Mouse (Mus musculus) neural tube, embryonic 12.5 days (tissue): Measurements from ENCODE around the gene Rnf181. TPM values are rescaled to one million over a fixed set of nuclear protein-coding genes. Genes with fewer than 3 reads are reported as not detected.

ENCODE experiments used
- ATAC-seq: fragments of 200-750 bp; cut with Nextera tagmentation; 2 replicates; pipeline ENCODE4 v1.8.0; 2017; ENCODE audit warnings: low read depth, mild to moderate bottlenecking, moderate TSS enrichment, moderate library complexity; ENCODE audit not compliant: low FRiP score
- H3K27ac ChIP-seq: fragments of 300-500 bp; sonication (generic); 2 replicates; pipeline ENCODE4 v1.5.1; 2016
- H3K27me3 ChIP-seq: fragments of 300-500 bp; sonication (generic); replicated peaks from 2 replicates; pipeline ENCODE4 v1.6.1; 2016; ENCODE audit warnings: mild to moderate bottlenecking
- H3K36me3 ChIP-seq: fragments of 300-500 bp; sonication (generic); 2 replicates; pipeline ENCODE4 v1.6.1; 2016; ENCODE audit warnings: mild to moderate bottlenecking
- H3K4me1 ChIP-seq: fragments of 300-500 bp; sonication (generic); 2 replicates; pipeline ENCODE4 v1.6.1; 2016
- H3K4me2 ChIP-seq: fragments of 300-500 bp; sonication (generic); replicated peaks from 2 replicates; pipeline ENCODE4 v1.6.1; 2016; ENCODE audit warnings: mild to moderate bottlenecking
- H3K4me3 ChIP-seq: fragments of 300-500 bp; sonication (generic); 2 replicates; pipeline ENCODE4 v1.5.1; 2016
- H3K9ac ChIP-seq: fragments of 300-500 bp; sonication (generic); 2 replicates; pipeline ENCODE4 v1.6.1; 2016; ENCODE audit warnings: mild to moderate bottlenecking
- H3K9me3 ChIP-seq: fragments of 300-500 bp; sonication (generic); 2 replicates; pipeline ENCODE4 v1.6.1; 2016; ENCODE audit warnings: mild to moderate bottlenecking
- WGBS: fragments of 180-500 bp; shearing (Covaris S2); methylation state at CpG from one replicate; pipeline ENCODE4 v1.1.7; 2016; 5-methylcytosine and 5-hydroxymethylcytosine counted together
- polyA plus RNA-seq: library from polyadenylated mRNA; unstranded; fragments of >200 nt; fragmentation: Nextera tagmentation; extraction: Ambion mirVana; gene quantifications from 2 replicates; pipeline ENCODE4 v1.2.1, GENCODE M21; 2016

The Rnf181 gene
- polyA plus RNA-seq, 1 experiment from 2014 or later, result 108 TPM

DNA sequence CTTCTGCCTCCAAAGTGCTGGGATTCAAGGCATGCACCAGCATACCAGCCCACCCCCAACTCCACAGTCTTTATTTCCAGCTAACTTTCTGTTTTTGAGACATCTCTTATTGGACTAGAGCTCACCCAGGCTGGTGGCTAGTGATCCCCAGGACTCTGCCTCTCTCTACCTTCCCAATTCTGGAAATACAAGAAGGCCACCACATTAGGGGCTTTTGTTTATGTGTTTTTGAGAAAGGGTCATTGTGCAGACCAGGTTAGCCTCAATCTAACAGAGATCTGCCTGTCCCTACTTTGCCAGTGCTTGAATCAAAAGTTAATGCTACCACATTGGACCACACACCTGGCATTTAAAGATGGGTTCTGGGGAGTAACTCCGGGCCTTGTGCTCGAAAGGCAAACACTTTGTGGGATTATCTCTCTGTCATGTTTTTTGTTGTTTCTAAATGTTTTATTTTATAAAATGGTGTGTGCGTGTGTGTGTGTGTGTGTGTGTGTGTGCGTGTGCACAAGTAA is 761 bp upstream of the Rnf181 start:
- Histone ChIP-seq H3K36me3 (no peaks in the 10 kb centered on the region), H3K4me1 (no peaks in the 10 kb centered on the region), H3K9me3 (no peaks in the 10 kb centered on the region), H3K27me3 (no peaks in the 10 kb centered on the region), H3K4me3 (no peak overlapping the region), H3K27ac (no peak overlapping the region), H3K9ac (no peak overlapping the region), H3K4me2 (no peak overlapping the region)
- ATAC-seq, result no peak
- WGBS, result 74% methylated on average over 4 of the region's 4 CpGs

DNA sequence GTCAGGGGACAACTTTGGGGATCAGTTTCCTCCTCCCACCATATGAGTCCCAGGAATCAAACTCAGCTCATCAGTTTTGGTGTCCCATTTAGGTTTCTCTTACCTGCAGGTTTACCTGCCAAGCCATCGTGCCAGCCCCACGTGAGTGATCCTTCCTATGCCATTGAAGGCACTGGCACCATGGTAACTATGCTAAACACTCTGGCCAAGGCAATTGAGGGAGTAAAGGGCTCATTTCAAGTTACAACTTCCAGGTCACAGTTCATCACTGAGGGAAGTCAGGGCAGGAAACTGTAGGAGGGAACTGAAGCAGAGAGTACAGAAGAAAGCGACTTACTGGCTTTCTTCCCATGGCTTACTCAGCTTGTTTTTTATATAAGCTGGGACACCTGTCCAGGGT is 452 bp downstream of the Rnf181 start:
- Histone ChIP-seq H3K27me3 (no peaks in the 10 kb centered on the region), H3K27ac (no peak overlapping the region), H3K4me2 (no peak overlapping the region), H3K36me3 (no peaks in the 10 kb centered on the region), H3K9me3 (no peaks in the 10 kb centered on the region), H3K9ac (no peak overlapping the region), H3K4me1 (peaks cover 5% of the 10 kb centered on the region), H3K4me3 (no peak overlapping the region)
- ATAC-seq, result no peak
- WGBS, result 66% methylated on average over 3 of the region's 3 CpGs

DNA sequence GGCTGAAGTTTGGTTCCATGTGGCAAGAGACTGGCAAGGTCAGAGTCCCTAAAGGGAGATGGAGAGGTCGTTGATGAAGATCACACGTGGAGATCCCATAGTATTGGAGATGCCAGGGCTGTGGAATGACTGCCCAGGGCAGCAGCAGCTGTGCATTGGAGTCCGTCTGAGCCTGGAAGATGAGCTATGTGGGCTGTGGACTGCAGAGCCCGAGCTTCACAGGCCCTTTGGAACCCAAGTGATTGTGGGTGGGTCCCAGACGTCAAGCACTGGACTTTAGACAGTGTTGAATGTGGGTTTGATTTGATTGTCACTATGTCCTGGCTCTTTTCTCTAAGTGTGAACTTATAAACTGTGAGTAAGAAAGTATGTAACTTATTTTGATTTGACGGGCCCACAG is 1.8 kb downstream of the Rnf181 start:
- no peak overlapping the region for H3K27ac ChIP-seq
- H3K4me2 ChIP-seq, result no peak overlapping the region
- H3K4me1 ChIP-seq, result peaks cover 13% of the 10 kb centered on the region
- H3K4me3 ChIP-seq, result no peak overlapping the region
- no peak for ATAC-seq
- H3K27me3 ChIP-seq, result no peaks in the 10 kb centered on the region
- H3K9ac ChIP-seq, result no peak overlapping the region
- 74% methylated on average over 6 of the region's 6 CpGs for whole genome bisulfite sequencing
- peaks cover 8% of the 10 kb centered on the region for H3K36me3 ChIP-seq
- no peaks in the 10 kb centered on the region for H3K9me3 ChIP-seq

DNA sequence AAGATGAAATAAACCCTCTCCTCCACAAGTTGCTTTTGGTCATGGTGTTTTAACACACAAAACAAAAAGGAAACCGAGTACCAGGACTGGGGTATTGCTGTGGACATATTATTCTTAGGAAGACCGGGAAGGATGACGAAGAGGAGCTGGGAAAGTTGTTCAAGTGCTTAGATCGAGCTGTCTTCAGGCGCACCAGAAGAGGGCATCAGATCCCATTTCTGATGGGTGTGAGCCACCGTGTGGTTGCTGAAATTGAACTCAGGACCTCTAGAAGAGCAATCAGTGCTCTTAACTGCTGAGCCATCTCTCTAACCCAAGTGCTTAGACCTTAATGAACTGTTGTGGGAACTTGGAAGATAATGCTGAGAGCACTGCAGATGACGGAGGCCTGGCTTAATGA is 2.7 kb downstream of the Rnf181 start:
- H3K27me3 ChIP-seq, result no peaks in the 10 kb centered on the region
- 48% methylated on average over 7 of the region's 7 CpGs for WGBS
- no peaks in the 10 kb centered on the region for H3K9me3 ChIP-seq
- no peak overlapping the region for H3K4me2 ChIP-seq
- H3K4me1 ChIP-seq, result peaks cover 13% of the 10 kb centered on the region
- ATAC-seq, result no peak
- H3K36me3 ChIP-seq, result peaks cover 17% of the 10 kb centered on the region
- no peak overlapping the region for H3K27ac ChIP-seq
- H3K9ac ChIP-seq, result no peak overlapping the region
- no peak overlapping the region for H3K4me3 ChIP-seq

DNA sequence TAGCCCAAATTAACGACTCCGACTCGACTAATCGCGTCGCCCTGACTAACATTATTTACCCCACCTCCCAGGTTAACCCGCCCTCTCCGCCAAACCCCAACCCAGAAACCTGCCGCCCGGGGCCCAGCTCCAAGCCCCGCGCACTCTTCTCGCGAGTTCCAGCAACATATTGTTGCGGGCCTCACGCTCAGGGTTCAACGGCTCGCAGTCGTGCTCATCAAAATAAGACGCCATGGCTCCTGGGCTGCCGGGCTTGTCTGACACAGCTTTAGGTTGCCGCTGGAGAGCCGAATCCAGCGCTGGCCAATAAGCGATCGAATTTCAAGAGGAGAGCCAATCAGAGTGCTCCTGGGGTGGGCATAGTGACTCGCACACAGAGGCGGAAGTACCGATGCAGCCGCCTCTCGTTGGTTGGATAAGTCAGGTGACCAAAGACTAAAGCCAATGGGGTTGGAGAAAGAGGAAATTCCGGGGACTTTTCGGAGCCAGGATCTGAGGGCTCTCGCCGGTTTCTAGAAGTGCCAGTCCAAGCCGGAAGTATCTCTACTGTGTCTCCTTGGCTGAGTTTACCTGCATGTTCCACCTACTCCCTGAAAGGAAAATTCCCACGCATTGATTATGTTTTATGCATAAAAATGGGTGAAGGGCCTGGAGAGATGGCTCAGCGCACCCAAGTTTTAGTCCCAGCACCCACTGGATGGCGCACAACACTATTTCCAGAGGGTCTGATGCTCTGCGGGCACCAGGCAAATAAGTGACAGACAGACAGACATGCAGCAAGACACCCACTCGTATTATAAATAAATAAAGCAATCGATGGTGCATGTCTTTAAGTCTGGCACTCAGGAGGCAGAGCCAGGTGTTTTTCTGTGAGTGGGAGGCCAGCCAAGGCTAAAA is 4.4 kb downstream of the Rnf181 start:
- H3K4me2 ChIP-seq, result peak overlapping the region; percentile 87
- peak; percentile 99 for ATAC-seq
- H3K9ac ChIP-seq, result peak overlapping the region; percentile 68
- H3K27ac ChIP-seq, result 0 out of 2 replicates have a peak overlapping the region, but pooled peaks have one; percentile 59
- H3K4me3 ChIP-seq, result peak overlapping the region; percentile 62
- H3K4me1 ChIP-seq, result peaks cover 13% of the 10 kb centered on the region
- H3K27me3 ChIP-seq, result no peaks in the 10 kb centered on the region
- peaks cover 33% of the 10 kb centered on the region for H3K36me3 ChIP-seq
- no peaks in the 10 kb centered on the region for H3K9me3 ChIP-seq
- under 1% methylated on average over 42 of the region's 42 CpGs for WGBS

DNA sequence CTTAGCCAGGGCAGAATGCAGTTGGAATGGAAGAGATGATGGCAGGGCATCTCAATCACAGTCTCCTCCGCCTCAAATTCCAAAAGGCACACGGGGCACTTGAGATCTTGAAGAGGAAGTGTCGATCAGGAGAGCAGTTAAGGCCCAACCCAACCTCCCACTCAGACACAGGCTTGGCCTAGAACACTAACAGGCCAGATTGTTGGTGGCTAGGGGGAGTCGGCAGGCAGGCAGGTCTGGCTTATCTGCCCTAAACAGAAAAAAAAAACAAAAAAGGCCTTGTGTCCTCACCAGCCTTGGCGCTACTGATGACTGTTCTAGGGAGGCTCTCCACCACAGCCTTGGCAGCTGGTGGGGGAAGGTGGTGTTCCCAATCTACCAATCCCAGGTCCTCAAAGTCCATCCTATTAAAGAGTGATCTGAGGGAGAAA is 5.6 kb downstream of the Rnf181 start:
- ATAC-seq, result no peak
- Histone ChIP-seq H3K4me3 (peak overlapping the region; percentile 62), H3K27me3 (no peaks in the 10 kb centered on the region), H3K4me1 (peaks cover 15% of the 10 kb centered on the region), H3K4me2 (peak overlapping the region; percentile 87), H3K9me3 (no peaks in the 10 kb centered on the region), H3K9ac (no peak overlapping the region), H3K27ac (no peak overlapping the region), H3K36me3 (peaks cover 33% of the 10 kb centered on the region)
- WGBS, result 75% methylated on average over 5 of the region's 5 CpGs

DNA sequence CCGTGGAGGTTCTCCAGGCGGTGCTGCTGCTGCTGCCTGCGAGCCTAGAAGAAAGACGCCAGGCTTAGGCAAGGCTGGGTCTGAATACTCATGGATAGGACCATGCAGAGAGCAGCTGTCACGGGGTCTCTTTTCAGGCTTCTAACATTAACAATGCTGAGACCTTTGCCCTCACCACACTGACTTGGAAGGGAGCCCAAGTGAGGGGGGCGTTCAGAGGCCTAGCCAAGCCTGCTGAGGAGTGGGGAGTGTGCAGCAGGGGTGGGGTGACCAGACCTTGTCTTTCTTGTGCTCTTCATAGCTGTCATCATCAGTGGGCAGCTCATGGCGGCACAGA is 6.2 kb downstream of the Rnf181 start:
- no peak for ATAC-seq
- 80% methylated on average over 7 of the region's 7 CpGs for WGBS
- peaks cover 20% of the 10 kb centered on the region for H3K4me1 ChIP-seq
- no peak overlapping the region for H3K9ac ChIP-seq
- H3K27ac ChIP-seq, result no peak overlapping the region
- no peak overlapping the region; the same call in 1 of the 2 replicates for H3K4me2 ChIP-seq
- H3K27me3 ChIP-seq, result no peaks in the 10 kb centered on the region
- H3K36me3 ChIP-seq, result peaks cover 33% of the 10 kb centered on the region
- H3K9me3 ChIP-seq, result no peaks in the 10 kb centered on the region
- no peak overlapping the region for H3K4me3 ChIP-seq

DNA sequence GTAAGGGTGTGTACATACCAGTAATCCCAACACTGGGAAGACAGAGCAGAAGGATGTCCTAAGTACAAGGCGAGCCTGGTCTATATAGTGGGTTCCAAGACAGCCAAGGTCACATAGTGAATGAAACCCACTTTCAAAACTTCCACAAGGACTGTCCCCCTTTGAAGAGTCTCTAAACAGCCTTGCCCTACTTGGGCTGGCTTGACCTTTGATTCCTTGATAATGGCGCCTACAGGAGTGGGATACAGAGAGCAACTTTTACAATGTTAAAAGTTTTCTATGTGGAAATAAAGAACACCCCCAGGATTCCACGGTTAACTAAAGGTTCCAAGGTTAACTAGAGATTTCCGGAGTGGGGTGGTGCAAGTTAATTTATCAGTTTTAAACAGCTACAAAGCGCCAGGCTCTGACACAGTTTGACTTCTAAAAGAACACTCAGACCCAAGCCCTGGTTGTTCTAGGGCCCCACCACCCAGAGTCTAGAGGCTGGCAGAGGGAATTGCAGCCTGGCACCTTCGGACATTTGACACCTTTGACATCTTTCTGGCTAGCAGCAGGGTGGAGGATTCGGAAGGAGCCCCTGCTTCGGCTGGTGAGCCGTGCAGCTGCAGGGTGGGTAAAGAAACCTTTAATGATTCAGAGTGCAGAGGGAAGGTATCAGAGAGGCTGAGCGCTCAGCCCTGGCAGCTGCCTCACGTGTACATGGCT is 6.7 kb downstream of the Rnf181 start:
- H3K9ac ChIP-seq, result no peak overlapping the region
- no peaks in the 10 kb centered on the region for H3K27me3 ChIP-seq
- no peaks in the 10 kb centered on the region for H3K9me3 ChIP-seq
- ATAC-seq, result no peak
- peaks cover 33% of the 10 kb centered on the region for H3K36me3 ChIP-seq
- 85% methylated on average over 11 of the region's 11 CpGs for WGBS
- H3K4me3 ChIP-seq, result no peak overlapping the region
- H3K4me2 ChIP-seq, result no peak overlapping the region; the same call in 1 of the 2 replicates
- no peak overlapping the region for H3K27ac ChIP-seq
- H3K4me1 ChIP-seq, result peaks cover 26% of the 10 kb centered on the region

DNA sequence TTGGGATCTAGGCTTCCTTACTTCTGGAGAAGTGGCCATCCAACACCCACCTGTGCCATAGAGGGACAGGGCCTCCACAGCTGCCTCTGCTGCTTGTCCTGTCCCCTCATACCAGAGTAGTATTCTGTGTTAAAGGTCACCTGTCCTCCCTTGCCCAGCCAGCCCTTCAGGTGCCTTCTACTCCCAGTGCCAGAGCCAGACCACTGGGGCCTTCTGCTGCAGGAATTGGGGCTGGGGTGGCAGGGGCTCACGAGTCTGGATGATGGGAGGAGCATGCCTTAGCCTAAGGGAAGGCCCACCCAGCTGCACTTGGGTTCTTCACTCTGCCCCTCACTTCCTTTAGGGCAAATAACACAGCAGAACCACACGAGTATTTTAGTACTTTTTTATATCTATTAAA is 7.4 kb downstream of the Rnf181 start:
- no peak overlapping the region for H3K4me2 ChIP-seq
- no peak for ATAC-seq
- no peak overlapping the region for H3K4me3 ChIP-seq
- H3K9ac ChIP-seq, result no peak overlapping the region
- H3K4me1 ChIP-seq, result peaks cover 31% of the 10 kb centered on the region
- WGBS, result 81% methylated on average over 2 of the region's 2 CpGs
- no peaks in the 10 kb centered on the region for H3K27me3 ChIP-seq
- no peak overlapping the region for H3K27ac ChIP-seq
- no peaks in the 10 kb centered on the region for H3K9me3 ChIP-seq
- H3K36me3 ChIP-seq, result peaks cover 33% of the 10 kb centered on the region

DNA sequence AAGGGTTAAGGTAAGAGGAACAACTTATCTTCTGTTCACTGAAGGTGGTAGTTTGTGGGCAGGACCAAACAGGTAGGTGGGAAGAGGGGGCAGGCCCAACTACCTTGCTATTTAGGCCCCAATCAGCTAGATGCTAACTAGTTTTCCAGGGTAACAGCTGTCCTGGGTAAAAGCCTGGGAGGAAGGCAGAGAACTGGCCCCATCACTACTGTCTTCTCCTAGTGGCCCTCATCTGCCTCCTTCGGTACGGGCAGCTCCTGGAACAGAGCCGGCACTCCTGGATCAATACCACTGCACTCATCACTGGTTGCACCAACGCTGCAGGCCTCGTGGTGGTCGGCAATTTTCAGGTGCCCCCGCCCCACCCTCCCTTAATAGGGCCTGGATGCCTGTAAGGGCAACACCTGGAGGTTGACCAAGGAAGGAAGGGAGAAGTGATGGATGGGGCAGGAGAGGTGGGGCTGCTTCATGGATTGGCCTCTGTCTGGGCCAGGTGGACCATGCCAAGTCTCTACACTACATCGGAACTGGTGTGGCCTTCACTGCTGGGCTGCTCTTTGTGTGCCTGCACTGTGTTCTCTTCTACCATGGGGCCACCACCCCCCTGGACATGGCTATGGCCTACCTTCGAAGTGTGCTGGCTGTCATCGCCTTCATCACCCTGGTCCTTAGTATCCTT is 8.5 kb downstream of the Rnf181 start:
- Histone ChIP-seq H3K36me3 (peaks cover 33% of the 10 kb centered on the region), H3K4me1 (peaks cover 31% of the 10 kb centered on the region), H3K27me3 (no peaks in the 10 kb centered on the region), H3K27ac (no peak overlapping the region), H3K9ac (no peak overlapping the region), H3K4me3 (no peak overlapping the region), H3K9me3 (no peaks in the 10 kb centered on the region), H3K4me2 (no peak overlapping the region)
- ATAC-seq, result no peak
- WGBS, result 92% methylated on average over 10 of the region's 10 CpGs

DNA sequence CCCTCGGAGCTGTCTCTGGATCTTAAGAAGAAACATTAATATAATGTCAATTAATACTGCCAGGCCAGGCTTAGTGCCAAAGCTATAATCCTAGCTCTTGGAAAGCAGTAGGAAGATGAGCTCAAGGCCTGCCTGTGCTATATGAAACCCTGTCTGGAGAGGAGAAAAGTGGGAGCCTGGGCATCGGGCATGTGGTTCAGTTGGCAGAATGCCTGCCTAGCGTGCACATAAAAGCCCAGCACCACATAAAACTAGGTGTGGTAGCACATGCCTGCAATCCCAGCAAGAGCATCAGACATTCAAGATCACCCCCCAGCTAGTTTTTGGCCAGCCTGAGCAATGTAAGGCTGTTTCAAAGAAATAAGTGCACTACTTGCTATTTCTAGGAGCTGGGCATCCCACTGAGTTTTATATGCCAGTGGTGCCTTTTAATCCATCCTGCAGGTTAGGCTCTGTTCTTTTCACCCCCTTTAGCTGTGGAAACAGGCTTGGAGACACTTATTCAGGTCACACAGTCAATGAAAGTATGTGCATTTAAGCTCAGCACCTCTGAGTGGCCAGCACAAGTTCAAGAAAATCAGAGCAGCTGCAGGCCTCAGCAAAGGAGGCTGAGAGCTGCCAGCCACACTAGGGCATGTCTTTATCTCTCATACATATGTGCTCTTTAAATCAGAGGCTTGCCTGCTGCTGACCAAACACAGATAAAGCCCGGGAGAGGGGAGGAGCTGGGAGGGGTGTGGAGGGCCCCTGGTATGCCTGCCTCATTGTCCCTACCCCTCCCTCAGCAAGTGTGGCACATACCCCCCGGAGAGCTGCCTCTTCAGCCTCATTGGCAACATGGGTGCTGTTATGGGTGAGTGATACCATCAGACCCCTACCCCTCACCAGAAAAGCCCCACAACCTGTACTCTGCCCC is 9.3 kb downstream of the Rnf181 start:
- H3K9me3 ChIP-seq, result no peaks in the 10 kb centered on the region
- no peak overlapping the region for H3K27ac ChIP-seq
- no peak overlapping the region for H3K4me3 ChIP-seq
- peaks cover 33% of the 10 kb centered on the region for H3K36me3 ChIP-seq
- no peak for ATAC-seq
- 88% methylated on average over 5 of the region's 5 CpGs for WGBS
- no peak overlapping the region for H3K9ac ChIP-seq
- no peaks in the 10 kb centered on the region for H3K27me3 ChIP-seq
- no peak overlapping the region for H3K4me2 ChIP-seq
- H3K4me1 ChIP-seq, result peaks cover 31% of the 10 kb centered on the region
